Mouse (Mus musculus): ENCODE measurements around the gene Shroom2.

DNA sequence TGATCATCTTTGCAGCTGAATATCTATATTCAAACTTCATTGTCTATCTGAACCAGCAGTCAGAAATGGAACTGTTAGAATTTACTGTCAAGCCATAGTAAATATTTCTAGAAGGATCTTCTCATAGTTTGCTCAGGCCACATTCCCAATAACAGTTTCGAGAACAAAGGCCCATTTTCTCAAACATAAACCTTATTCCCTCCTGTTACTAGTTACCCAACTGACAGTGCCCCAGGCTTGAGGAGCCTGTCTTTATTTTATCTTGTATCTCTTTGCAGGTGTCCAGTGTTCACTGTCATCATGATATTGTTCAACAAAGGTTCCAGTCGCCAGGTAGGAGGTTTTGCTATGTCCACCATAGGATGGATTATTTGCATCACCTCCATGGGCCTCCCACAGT, 206.2 kb downstream of the Shroom2 start, which contains the start of gene Cldn34a:
- TF ChIP-seq CTCF (IDR thresholded peaks at IDR 0.05; ENCODE audit: borderline replicate concordance, insufficient read depth, low read length): no peak
- TF ChIP-seq POLR2A (IDR thresholded peaks at IDR 0.05; ENCODE audit: low read depth, low read length): no peak
